Mouse (Mus musculus) small intestine, adult 2 months (tissue): ENCODE results near the gene Sco1.

Experiments
- CTCF ChIP-seq: fragments of 200-500 bp; IDR thresholded peaks from 2 replicates; pipeline ENCODE4 v1.5.1; 2012; ENCODE audit warnings: low read depth, mild to moderate bottlenecking, control low read depth, inconsistent platforms, low read length, moderate library complexity, mixed read lengths; ENCODE audit not compliant: insufficient replicate concordance, insufficient read length; ENCODE audit errors: extremely low read depth
- POLR2A ChIP-seq: fragments of 200-500 bp; IDR thresholded peaks from 2 replicates; pipeline ENCODE4 v1.6.1; 2012; ENCODE audit warnings: low read depth, mild to moderate bottlenecking, control low read depth, inconsistent platforms, low read length, moderate library complexity

- TF ChIP-seq POLR2A, result no peak
- no peak for TF ChIP-seq CTCF
These were observed 34.8 kb downstream of the Sco1 start for GRCm38 (mm10) chr11:67087225-67087624.
